Mouse (Mus musculus): Measurements from ENCODE around the gene Vps45. TPM values are rescaled to one million over a fixed set of nuclear protein-coding genes. Genes with fewer than 3 reads are reported as not detected.
"Not testable (repeated sequence)": the region's sequence is repeated elsewhere in the genome, so short reads cannot be mapped to it uniquely, and the experiment has no call there.

Gene Vps45
- polyA plus RNA-seq, 1 experiment from 2014 or later: 43.6 TPM

DNA sequence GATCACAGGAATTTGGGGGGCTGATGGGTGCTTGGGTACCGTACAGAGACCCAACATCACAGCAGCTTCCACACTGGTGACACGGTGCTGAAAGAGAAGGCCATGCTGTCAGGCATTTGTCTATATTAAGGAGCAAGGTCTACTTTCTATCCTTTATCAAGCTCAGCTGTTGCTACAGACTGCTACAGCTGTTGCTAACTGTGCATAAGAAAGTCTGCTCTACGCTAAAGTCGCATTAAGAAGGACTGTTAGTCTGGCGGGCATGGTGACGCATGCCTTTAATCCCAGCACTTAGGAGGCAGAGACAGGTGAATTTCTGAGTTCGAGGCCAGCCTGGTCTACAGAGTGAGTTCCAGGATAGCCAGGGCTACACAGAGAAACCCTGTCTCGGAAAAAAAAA, 96.1 kb downstream of the Vps45 start:
- not testable (repeated sequence) for H3K9ac ChIP-seq; H3K27ac ChIP-seq; H3K4me3 ChIP-seq; H3K36me3 ChIP-seq; H3K27me3 ChIP-seq; H3K9me3 ChIP-seq; H3K4me1 ChIP-seq; H3K4me2 ChIP-seq (replicated peaks); ATAC-seq (ENCODE audit: insufficient number of reproducible peaks, insufficient read depth, low FRiP score, low TSS enrichment)
- WGBS: 74% methylated on average over 8 of the region's 8 CpGs

DNA sequence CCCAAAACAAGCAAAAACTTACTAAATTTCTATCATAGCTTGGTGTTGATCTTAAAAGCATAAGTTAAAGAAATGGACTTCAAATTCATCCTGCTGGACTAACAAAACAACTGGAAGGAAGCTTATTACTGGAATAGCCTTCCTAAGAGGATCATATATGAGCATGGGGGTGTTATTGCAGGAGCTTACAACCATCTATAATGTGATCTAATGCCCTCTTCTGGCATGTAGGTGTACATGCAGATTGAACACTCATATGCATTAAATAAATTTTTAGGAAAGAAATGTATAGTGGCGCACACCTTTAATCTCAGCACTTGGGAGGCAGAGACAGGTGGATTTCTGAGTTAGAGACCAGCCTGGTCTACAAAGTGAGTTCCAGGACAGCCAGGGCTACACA, 98.5 kb downstream of the Vps45 start:
- no peak for ATAC-seq (ENCODE audit: insufficient number of reproducible peaks, insufficient read depth, low FRiP score, low TSS enrichment)
- Histone ChIP-seq H3K9ac (no peak overlapping the region), H3K4me3 (no peak overlapping the region), H3K27ac (no peak overlapping the region), H3K36me3 (no peaks in the 10 kb centered on the region), H3K9me3 (no peaks in the 10 kb centered on the region), H3K27me3 (no peaks in the 10 kb centered on the region), H3K4me2 (replicated peaks) (no peak overlapping the region), H3K4me1 (no peaks in the 10 kb centered on the region)
- 74% methylated on average over 1 of the region's 1 CpGs for WGBS

DNA sequence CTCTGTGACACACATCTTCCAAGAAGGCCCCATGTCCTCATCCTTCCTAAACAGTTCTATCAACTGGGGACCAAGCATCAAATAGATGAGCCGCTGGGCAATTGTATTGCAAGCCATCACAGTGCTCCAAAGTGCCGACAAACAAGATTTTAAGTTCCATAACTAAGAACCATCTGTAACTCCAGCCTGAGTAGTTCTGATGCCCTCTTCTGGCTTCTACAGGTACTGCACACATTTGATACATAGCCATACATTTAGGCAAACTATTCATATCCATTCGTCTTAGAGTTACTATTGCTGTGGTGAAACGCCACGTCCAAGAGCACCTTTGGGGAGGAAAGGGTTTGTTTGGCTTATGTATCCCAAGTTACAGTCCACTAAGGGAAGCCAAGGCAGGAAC, 99.2 kb downstream of the Vps45 start:
- WGBS: 88% methylated on average over 5 of the region's 5 CpGs
- no peaks in the 10 kb centered on the region for H3K9me3 ChIP-seq
- no peak overlapping the region for H3K9ac ChIP-seq
- H3K36me3 ChIP-seq: no peaks in the 10 kb centered on the region
- no peak overlapping the region for H3K27ac ChIP-seq
- H3K4me1 ChIP-seq: no peaks in the 10 kb centered on the region
- no peak overlapping the region for H3K4me2 ChIP-seq (replicated peaks)
- ATAC-seq (ENCODE audit: insufficient number of reproducible peaks, insufficient read depth, low FRiP score, low TSS enrichment): no peak
- H3K4me3 ChIP-seq: no peak overlapping the region
- no peaks in the 10 kb centered on the region for H3K27me3 ChIP-seq

DNA sequence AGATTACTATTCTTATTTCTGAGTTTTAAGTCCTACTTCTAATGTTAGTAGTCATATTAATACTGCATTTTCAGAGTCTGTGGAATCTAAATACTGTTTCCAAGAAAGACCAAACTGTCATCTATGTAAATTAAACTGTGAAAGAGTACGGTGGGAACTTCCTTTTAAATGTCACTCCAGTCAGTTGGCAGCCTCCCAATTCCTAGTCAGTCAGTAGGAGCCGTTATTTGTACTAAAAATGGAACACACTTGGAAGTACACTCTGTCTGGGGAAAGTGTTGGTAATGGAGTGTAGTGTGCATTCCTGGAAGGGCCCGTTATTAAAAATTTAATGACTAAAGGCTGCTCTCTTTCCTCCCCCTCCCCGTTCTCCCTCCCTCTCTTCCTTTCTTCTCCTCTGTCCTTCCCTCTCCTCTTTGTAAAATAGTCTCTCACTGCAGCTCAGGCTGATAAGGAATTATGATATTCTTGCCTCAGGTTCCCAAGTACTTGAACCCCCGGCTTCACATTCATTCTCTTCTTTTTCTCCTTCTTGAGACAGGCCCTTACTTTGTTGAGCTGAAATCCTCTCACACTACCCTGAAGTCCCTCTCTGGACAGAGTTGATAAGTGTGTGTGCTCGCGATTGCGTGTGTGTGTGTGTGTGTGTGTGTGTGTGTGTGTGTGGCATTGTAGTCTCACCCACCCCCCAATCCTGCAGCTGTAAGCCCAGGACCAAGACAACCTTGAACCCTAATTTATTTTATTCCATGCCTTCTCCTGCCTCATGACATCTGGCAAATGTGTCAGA, 100.7 kb downstream of the Vps45 start:
- Histone ChIP-seq H3K27me3 (no peaks in the 10 kb centered on the region), H3K27ac (peak overlapping the region; percentile 23; the same call in 1 of the 2 replicates), H3K9me3 (no peaks in the 10 kb centered on the region), H3K36me3 (no peaks in the 10 kb centered on the region), H3K4me2 (replicated peaks) (no peak overlapping the region), H3K9ac (no peak overlapping the region), H3K4me1 (no peaks in the 10 kb centered on the region), H3K4me3 (no peak overlapping the region)
- WGBS: 68% methylated on average over 8 of the region's 8 CpGs
- no peak for ATAC-seq (ENCODE audit: insufficient number of reproducible peaks, insufficient read depth, low FRiP score, low TSS enrichment)

DNA sequence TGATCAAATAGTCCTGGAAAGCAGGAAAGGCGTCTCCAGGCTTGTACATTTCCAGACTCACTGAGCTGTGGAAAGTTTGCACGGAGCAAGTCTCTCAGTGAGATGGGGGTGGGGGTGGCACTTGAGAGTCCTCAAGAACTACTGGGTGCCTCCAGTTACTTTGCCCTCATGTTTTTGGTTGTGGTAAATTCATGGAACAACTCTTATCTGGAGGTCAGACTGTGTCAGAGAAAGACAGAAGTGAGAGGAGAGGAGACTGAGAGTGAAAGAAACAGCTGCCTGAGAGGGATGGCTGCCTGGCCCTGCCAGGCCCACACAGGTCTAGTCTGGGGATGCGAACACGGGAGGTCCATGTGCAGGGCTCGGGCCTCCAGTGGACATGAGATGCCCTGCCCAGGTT, 102.9 kb downstream of the Vps45 start:
- Histone ChIP-seq H3K27ac (no peak overlapping the region), H3K27me3 (no peaks in the 10 kb centered on the region), H3K4me2 (replicated peaks) (no peak overlapping the region), H3K4me3 (no peak overlapping the region), H3K9me3 (no peaks in the 10 kb centered on the region), H3K9ac (no peak overlapping the region), H3K4me1 (0 out of 2 replicates have a peak, but pooled peaks cover 6% of the 10 kb centered on the region), H3K36me3 (no peaks in the 10 kb centered on the region)
- no peak for ATAC-seq (ENCODE audit: insufficient number of reproducible peaks, insufficient read depth, low FRiP score, low TSS enrichment)
- 94% methylated on average over 5 of the region's 5 CpGs for WGBS

DNA sequence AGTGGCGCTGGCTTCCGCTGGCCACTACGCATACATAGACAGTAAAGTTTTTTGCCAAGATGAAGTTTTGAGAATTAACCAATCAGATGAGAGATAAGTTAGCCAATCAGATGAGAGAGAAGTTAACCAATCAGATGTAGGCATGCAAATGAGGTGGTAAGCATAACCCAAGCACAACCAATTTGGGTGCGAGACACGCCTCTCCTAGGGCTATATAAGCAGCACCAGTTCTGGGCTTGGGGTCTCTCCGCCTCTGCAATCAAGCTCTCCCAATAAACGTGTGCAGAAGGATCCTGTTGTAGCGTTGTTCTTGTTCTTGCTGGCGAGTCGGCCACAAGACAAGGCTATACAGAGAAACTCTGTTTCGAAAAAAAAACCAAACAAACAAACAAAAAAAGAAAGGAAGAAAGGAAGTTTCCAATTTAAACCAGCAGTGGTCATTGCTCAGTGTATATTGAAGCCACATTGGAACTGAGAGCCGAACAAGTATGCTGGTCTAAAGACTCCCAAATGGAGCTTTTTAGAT, 103.6 kb downstream of the Vps45 start:
- not testable (repeated sequence) for ATAC-seq (ENCODE audit: insufficient number of reproducible peaks, insufficient read depth, low FRiP score, low TSS enrichment); H3K9me3 ChIP-seq; H3K4me1 ChIP-seq; H3K4me2 ChIP-seq (replicated peaks); H3K4me3 ChIP-seq; H3K27ac ChIP-seq; H3K9ac ChIP-seq; H3K27me3 ChIP-seq; H3K36me3 ChIP-seq
- WGBS: 88% methylated on average over 12 of the region's 12 CpGs

DNA sequence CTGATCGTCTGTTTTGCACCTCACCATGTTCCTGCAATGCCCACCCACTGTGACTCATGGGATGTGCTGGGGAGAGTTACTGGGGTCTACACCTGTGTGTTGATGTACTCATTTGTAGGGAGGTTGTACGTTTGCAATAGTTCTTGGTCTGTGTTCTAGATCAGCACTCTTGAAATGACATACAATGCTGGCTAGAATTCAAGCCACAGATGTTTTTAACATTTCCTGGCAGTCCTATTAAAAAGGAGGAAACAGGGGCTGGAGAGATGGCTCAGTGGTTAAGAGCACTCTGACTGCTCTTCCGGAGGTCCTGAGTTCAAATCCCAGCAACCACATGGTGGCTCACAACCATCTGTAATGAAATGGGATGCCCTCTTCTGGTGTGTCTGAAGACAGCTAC, 104.7 kb downstream of the Vps45 start:
- no peak overlapping the region for H3K9ac ChIP-seq
- H3K4me2 ChIP-seq (replicated peaks): no peak overlapping the region
- H3K36me3 ChIP-seq: no peaks in the 10 kb centered on the region
- H3K27ac ChIP-seq: no peak overlapping the region
- H3K9me3 ChIP-seq: no peaks in the 10 kb centered on the region
- ATAC-seq (ENCODE audit: insufficient number of reproducible peaks, insufficient read depth, low FRiP score, low TSS enrichment): no peak
- WGBS: 71% methylated on average over 3 of the region's 3 CpGs
- H3K4me3 ChIP-seq: no peak overlapping the region
- H3K4me1 ChIP-seq: 0 out of 2 replicates have a peak, but pooled peaks cover 6% of the 10 kb centered on the region
- H3K27me3 ChIP-seq: no peaks in the 10 kb centered on the region

DNA sequence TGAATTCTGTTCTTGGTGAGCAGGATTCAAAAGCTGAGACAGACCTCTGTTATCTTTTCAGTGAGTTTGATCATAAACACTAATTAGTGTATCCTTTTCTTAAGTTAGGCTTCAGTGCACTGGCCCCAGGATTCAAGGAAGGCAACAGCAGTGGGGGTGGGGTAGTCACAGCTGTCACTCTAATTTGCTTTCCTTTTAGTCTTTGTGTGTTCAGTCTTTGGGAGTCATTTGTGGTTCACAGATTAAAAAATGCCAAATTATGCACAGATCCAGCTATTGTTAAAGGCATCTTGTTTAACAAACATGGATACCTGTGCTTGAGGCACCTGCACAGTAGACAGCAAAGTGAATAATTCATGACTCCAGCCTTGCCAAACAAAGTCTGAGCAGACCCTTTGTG, 105.2 kb downstream of the Vps45 start:
- Histone ChIP-seq H3K27ac (no peak overlapping the region), H3K27me3 (no peaks in the 10 kb centered on the region), H3K9ac (no peak overlapping the region), H3K4me1 (0 out of 2 replicates have a peak, but pooled peaks cover 6% of the 10 kb centered on the region), H3K9me3 (no peaks in the 10 kb centered on the region), H3K4me3 (no peak overlapping the region), H3K4me2 (replicated peaks) (no peak overlapping the region), H3K36me3 (no peaks in the 10 kb centered on the region)
- ATAC-seq (ENCODE audit: insufficient number of reproducible peaks, insufficient read depth, low FRiP score, low TSS enrichment): no peak

DNA sequence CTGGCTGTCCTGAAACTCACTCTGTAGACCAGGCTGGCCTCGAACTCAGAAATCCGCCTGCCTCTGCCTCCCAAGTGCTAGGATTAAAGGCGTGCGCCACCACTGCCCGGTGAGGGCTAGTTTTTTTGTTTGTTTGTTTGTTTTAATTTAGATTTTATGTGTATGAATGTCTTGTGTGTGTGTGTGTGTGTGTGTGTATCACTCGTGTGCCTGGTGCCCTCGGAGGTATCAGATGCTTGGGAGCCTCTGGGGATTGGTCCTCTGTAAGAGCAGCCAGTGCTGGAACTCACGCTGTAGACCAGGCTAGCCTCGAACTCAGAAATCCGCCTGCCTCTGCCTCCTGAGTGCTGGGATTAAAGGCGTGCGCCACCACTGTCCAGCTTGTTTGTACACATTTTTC, 106.7 kb downstream of the Vps45 start:
- H3K36me3 ChIP-seq; H3K9me3 ChIP-seq; ATAC-seq (ENCODE audit: insufficient number of reproducible peaks, insufficient read depth, low FRiP score, low TSS enrichment); H3K27me3 ChIP-seq; H3K4me1 ChIP-seq: not testable (repeated sequence)
- Histone ChIP-seq H3K4me2 (replicated peaks) (peak overlapping the region; percentile 67), H3K9ac (peak overlapping the region; percentile 53; the same call in 1 of the 2 replicates), H3K4me3 (peak overlapping the region; percentile 54), H3K27ac (peak overlapping the region; percentile 89)
- 71% methylated on average over 12 of the region's 12 CpGs for WGBS

DNA sequence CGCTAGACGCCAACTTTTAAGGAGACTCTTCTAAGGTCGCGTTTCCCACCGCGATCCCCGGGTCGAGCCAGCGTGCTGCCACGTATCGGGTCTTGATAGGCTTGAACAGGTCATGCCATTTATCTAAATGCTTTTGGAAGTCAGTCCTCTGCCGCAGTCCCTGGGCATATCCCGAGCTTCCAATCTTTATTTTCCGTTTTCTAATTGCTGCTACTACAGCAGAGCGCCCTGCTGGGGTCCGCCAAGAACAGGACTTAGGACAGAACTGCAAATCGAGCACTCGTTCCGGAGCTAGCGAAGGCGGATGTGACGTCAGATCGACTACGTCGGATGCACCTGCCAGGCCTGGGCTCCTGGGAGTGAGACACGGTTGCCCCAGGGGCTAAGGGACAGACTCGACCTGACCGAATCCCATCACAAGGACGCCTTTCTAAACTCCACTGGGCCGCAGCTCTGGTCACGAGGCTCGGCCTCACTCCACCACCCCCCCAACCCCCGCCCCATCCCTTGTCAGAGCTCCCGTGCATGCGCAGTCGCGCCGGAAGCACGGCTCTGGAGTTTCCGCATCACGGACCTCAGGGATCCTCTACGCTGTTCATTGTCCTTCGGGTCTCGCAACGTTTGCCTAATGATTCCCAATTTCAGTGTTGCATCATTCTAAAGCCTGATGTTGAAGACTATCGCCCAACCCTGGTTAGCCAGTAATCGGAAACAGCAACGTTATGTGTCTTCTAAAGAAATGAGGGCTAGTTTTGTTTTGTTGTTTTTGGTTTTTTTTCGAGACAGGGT, 107.3 kb downstream of the Vps45 start:
- 2% methylated on average over 49 of the region's 49 CpGs for WGBS
- Histone ChIP-seq H3K4me2 (replicated peaks) (peak overlapping the region; percentile 67), H3K4me1 (0 out of 2 replicates have a peak, but pooled peaks cover 6% of the 10 kb centered on the region), H3K36me3 (peaks cover 10% of the 10 kb centered on the region), H3K27me3 (no peaks in the 10 kb centered on the region), H3K9ac (peak overlapping the region; percentile 53), H3K4me3 (peak overlapping the region; percentile 54), H3K9me3 (no peaks in the 10 kb centered on the region), H3K27ac (peak overlapping the region; percentile 89)
- peak; percentile 85 for ATAC-seq (ENCODE audit: insufficient number of reproducible peaks, insufficient read depth, low FRiP score, low TSS enrichment)
